Mouse (Mus musculus) T-cell, adult 2 months (primary cell): ENCODE results near the gene Zbtb11.
"Not testable (repeated sequence)": the region's sequence is repeated elsewhere in the genome, so short reads cannot be mapped to it uniquely, and the experiment has no call there.

Experiments used
- DNase-seq: peaks from one replicate; pipeline ENCODE4 v3.0.0; 2022; ENCODE audit warnings: low spot score

Gene Zbtb11

GRCm38 (mm10) chr16:56038090-56038489, 64.4 kb downstream of the Zbtb11 start:
- no peak for DNase-seq

GRCm38 (mm10) chr16:56048038-56048437, 74.4 kb downstream of the Zbtb11 start, which contains the start of gene Senp7:
Gene Senp7 (plus strand): TSS chr16:56048338.
- not testable (repeated sequence) for DNase-seq

- DNase-seq, result no peak
These were observed 82.2 kb downstream of the Zbtb11 start for GRCm38 (mm10) chr16:56055911-56056310.

GRCm38 (mm10) chr16:56056944-56057590, 83.4 kb downstream of the Zbtb11 start:
- DNase-seq, result no peak

GRCm38 (mm10) chr16:56058151-56058550, 84.5 kb downstream of the Zbtb11 start:
- no peak for DNase-seq
